Comparison of ENCODE assay signal across 10 mouse cellular contexts in genomic region chr1:190171750-190172149, GRCm38 (mm10). TPM values are rescaled to one million over a fixed set of nuclear protein-coding genes. Genes with fewer than 3 reads are reported as not detected.
DNase-seq lines count a peak whose midpoint lies in the region; ATAC-seq lines count a peak whose summit lies in the region.
"Had no signal": no experiment of that assay in that cellular context is flagged by ENCODE, and none has a peak within 500 bp of the region (broad histone marks: within the 10 kb centered on the region; RNA-seq: fewer than 3 reads in every experiment).

No protein-coding gene starts in this region.

- no peak for ATAC-seq in liver, embryonic 13.5 days (ENCODE audit: low read depth)

- peak overlapping the region; percentile 61 for H3K4me3 ChIP-seq in liver, embryonic 13.5 days (replicated peaks)
- H3K4me3 ChIP-seq: megakaryocyte, embryonic 14.5 days had no signal

- peak; percentile 41 for DNase-seq in cerebellum, adult 9-11 months
- no peak for DNase-seq in cerebellum, adult 9-10 months
- DNase-seq in retina, postnatal 1 day: peak; percentile 42
- no peak for DNase-seq in retina, embryonic 14.5 days (ENCODE audit: low spot score)
- no peak for DNase-seq in liver, embryonic 13.5 days
- DNase-seq in adrenal gland, adult 18-20 months (ENCODE audit: low spot score in 2 of 2): no peak
- no peak for DNase-seq in adrenal gland, postnatal 25 days
- DNase-seq in frontal cortex, postnatal 14 days (ENCODE audit: low spot score in 2 of 2): no peak
- DNase-seq: thymus, postnatal 14 days had no signal

- no peaks in the 10 kb centered on the region for H3K9me3 ChIP-seq in liver, embryonic 13.5 days (replicated peaks)

- 2% methylated on average over 12 of the region's 12 CpGs for WGBS in liver, embryonic 13.5 days (ENCODE audit: insufficient replicate concordance)

- no peaks in the 10 kb centered on the region for H3K36me3 ChIP-seq in liver, embryonic 13.5 days

- peaks cover 35% of the 10 kb centered on the region for H3K4me1 ChIP-seq in liver, embryonic 13.5 days (replicated peaks)

- H3K27ac ChIP-seq in liver, embryonic 13.5 days: peak overlapping the region; percentile 58; the same call in 1 of the 2 replicates

- H3K27me3 ChIP-seq in liver, embryonic 13.5 days: peaks cover 96% of the 10 kb centered on the region

- peak overlapping the region; percentile 64 for H3K4me2 ChIP-seq in liver, embryonic 13.5 days

- peak overlapping the region; percentile 70; the same call in 1 of the 2 replicates for H3K9ac ChIP-seq in liver, embryonic 13.5 days

RNA-seq across cellular contexts. Expression of gene Prox1, which starts 1.2 kb away (rescaled TPM):
- 4.1 and 6.4 TPM in 2 replicates for polyA plus RNA-seq in liver, embryonic 13.5 days (2015; fragmentation: Nextera tagmentation; extraction: Ambion mirVana)
- total RNA-seq in adrenal gland, adult 18-20 months (2021): 10 to 100 TPM; 16.2 to 28.2 TPM
- total RNA-seq in adrenal gland, postnatal 25 days (2021): 52.6 and 66.7 TPM in 2 replicates

Comparison
In these comparisons a context has a peak if more than half of its experiments do, and no peak if none do; other contexts are left out.
1. DNase-seq: peak in cerebellum, adult 9-11 months (single experiment) and retina, postnatal 1 day (single experiment); none in cerebellum, adult 9-10 months (single experiment), retina, embryonic 14.5 days (single experiment), liver, embryonic 13.5 days (single experiment), adrenal gland, adult 18-20 months (0 of 2), adrenal gland, postnatal 25 days (single experiment) and frontal cortex, postnatal 14 days (0 of 2).